Mouse (Mus musculus): Measurements from ENCODE around the gene Zfp787. TPM values are rescaled to one million over a fixed set of nuclear protein-coding genes. Genes with fewer than 3 reads are reported as not detected.
A peak's percentile ranks its signal among the peaks of the same experiment; 100 is the strongest.

Gene Zfp787
- total RNA-seq, 2 experiments from 2014 or later, result 17.0 to 25.7 TPM

GRCm38 (mm10) chr7:6169403-6169802, 13.6 kb upstream of the Zfp787 start:
- ATAC-seq (ENCODE audit: poor library complexity, severe bottlenecking), result no peak

GRCm38 (mm10) chr7:6164671-6165070, 8.9 kb upstream of the Zfp787 start:
- no peak for ATAC-seq (ENCODE audit: poor library complexity, severe bottlenecking)

GRCm38 (mm10) chr7:6162172-6162571, 6.4 kb upstream of the Zfp787 start:
- ATAC-seq (ENCODE audit: poor library complexity, severe bottlenecking), result no peak

GRCm38 (mm10) chr7:6161541-6161940, 5.7 kb upstream of the Zfp787 start:
- no peak for ATAC-seq (ENCODE audit: poor library complexity, severe bottlenecking)

- ATAC-seq (ENCODE audit: poor library complexity, severe bottlenecking), result no peak
These were observed 3.8 kb upstream of the Zfp787 start for GRCm38 (mm10) chr7:6159604-6160003.

GRCm38 (mm10) chr7:6157479-6157878, 1.7 kb upstream of the Zfp787 start:
- ATAC-seq (ENCODE audit: poor library complexity, severe bottlenecking), result no peak

GRCm38 (mm10) chr7:6156901-6157472, 1.2 kb upstream of the Zfp787 start:
- ATAC-seq (ENCODE audit: poor library complexity, severe bottlenecking), result no peak

GRCm38 (mm10) chr7:6155031-6155872, 545 bp downstream of the Zfp787 start:
- peak; percentile 38 for ATAC-seq (ENCODE audit: poor library complexity, severe bottlenecking)

GRCm38 (mm10) chr7:6154164-6154563, 1.6 kb downstream of the Zfp787 start:
- no peak for ATAC-seq (ENCODE audit: poor library complexity, severe bottlenecking)

- ATAC-seq (ENCODE audit: poor library complexity, severe bottlenecking), result no peak
These were observed 2.7 kb downstream of the Zfp787 start for GRCm38 (mm10) chr7:6153131-6153530.

GRCm38 (mm10) chr7:6152036-6152435, 3.8 kb downstream of the Zfp787 start:
- no peak for ATAC-seq (ENCODE audit: poor library complexity, severe bottlenecking)

- no peak for ATAC-seq (ENCODE audit: poor library complexity, severe bottlenecking)
These were observed 4.5 kb downstream of the Zfp787 start for GRCm38 (mm10) chr7:6151266-6151665.

GRCm38 (mm10) chr7:6147688-6148087, 8.1 kb downstream of the Zfp787 start:
- no peak for ATAC-seq (ENCODE audit: poor library complexity, severe bottlenecking)

GRCm38 (mm10) chr7:6146982-6147325, 8.8 kb downstream of the Zfp787 start:
- ATAC-seq (ENCODE audit: poor library complexity, severe bottlenecking), result no peak

GRCm38 (mm10) chr7:6146194-6146981, 9.4 kb downstream of the Zfp787 start:
- ATAC-seq (ENCODE audit: poor library complexity, severe bottlenecking), result no peak

GRCm38 (mm10) chr7:6145423-6146188, 10.2 kb downstream of the Zfp787 start:
- ATAC-seq (ENCODE audit: poor library complexity, severe bottlenecking), result peak; percentile 41; the same call in 1 of the 2 replicates

GRCm38 (mm10) chr7:6143991-6144531, 11.7 kb downstream of the Zfp787 start:
- ATAC-seq (ENCODE audit: poor library complexity, severe bottlenecking), result no peak

GRCm38 (mm10) chr7:6139295-6139694, 16.5 kb downstream of the Zfp787 start:
- ATAC-seq (ENCODE audit: poor library complexity, severe bottlenecking), result no peak

GRCm38 (mm10) chr7:6136497-6136896, 19.3 kb downstream of the Zfp787 start:
- no peak for ATAC-seq (ENCODE audit: poor library complexity, severe bottlenecking)

- ATAC-seq (ENCODE audit: poor library complexity, severe bottlenecking), result no peak
These were observed 23.2 kb downstream of the Zfp787 start for GRCm38 (mm10) chr7:6132646-6133045.

- no peak for ATAC-seq (ENCODE audit: poor library complexity, severe bottlenecking)
These were observed 25.5 kb downstream of the Zfp787 start for GRCm38 (mm10) chr7:6130346-6130745.
